Mouse (Mus musculus) midbrain, postnatal 0 days (tissue): Measurements from ENCODE around the gene Kcnh2. TPM values are rescaled to one million over a fixed set of nuclear protein-coding genes. Genes with fewer than 3 reads are reported as not detected.

Source experiments
- ATAC-seq: fragments of 200-750 bp; cut with Nextera tagmentation; 2 replicates; pipeline ENCODE4 v1.8.0; 2017; ENCODE audit warnings: moderate number of reproducible peaks, mild to moderate bottlenecking, moderate TSS enrichment, moderate library complexity; ENCODE audit not compliant: low FRiP score
- DNase-seq: peaks from one replicate; pipeline ENCODE4 v3.0.0-alpha.2; 2015; ENCODE audit warnings: low spot score
- H3K27ac ChIP-seq: fragments of 300-500 bp; sonication (generic); 2 replicates; pipeline ENCODE4 v1.5.1; 2014; ENCODE audit warnings: low read depth, mild to moderate bottlenecking, low read length, mixed read lengths
- H3K27me3 ChIP-seq: fragments of 300-500 bp; sonication (generic); 2 replicates; pipeline ENCODE4 v1.6.1; 2014; ENCODE audit warnings: low read length, control low read depth, mixed read lengths; ENCODE audit not compliant: insufficient read depth
- H3K36me3 ChIP-seq: fragments of 300-500 bp; sonication (generic); 2 replicates; pipeline ENCODE4 v1.6.1; 2014; ENCODE audit warnings: low read length, control low read depth, mixed read lengths; ENCODE audit not compliant: insufficient read depth
- H3K4me1 ChIP-seq: fragments of 300-500 bp; sonication (generic); 2 replicates; pipeline ENCODE4 v1.6.1; 2014; ENCODE audit warnings: mild to moderate bottlenecking, control low read depth, antibody characterized with exemption, low read length, mixed read lengths; ENCODE audit not compliant: insufficient read depth
- H3K4me2 ChIP-seq: fragments of 300-500 bp; sonication (generic); 2 replicates; pipeline ENCODE4 v1.6.1; 2014; ENCODE audit warnings: low read depth, mild to moderate bottlenecking, low read length, mixed read lengths; ENCODE audit not compliant: poor library complexity, severe bottlenecking
- H3K4me3 ChIP-seq: fragments of 300-500 bp; sonication (generic); 2 replicates; pipeline ENCODE4 v1.5.1; 2014; ENCODE audit warnings: low read depth, mild to moderate bottlenecking, low read length, moderate library complexity
- H3K9ac ChIP-seq: fragments of 300-500 bp; sonication (generic); replicated peaks from 2 replicates; pipeline ENCODE4 v1.6.1; 2014; ENCODE audit warnings: mild to moderate bottlenecking, low read length, moderate library complexity, mixed read lengths; ENCODE audit not compliant: poor library complexity, severe bottlenecking
- H3K9me3 ChIP-seq: fragments of 300-500 bp; sonication (generic); 2 replicates; pipeline ENCODE4 v1.6.1; 2016; ENCODE audit warnings: low read length, control low read depth
- CTCF ChIP-seq: IDR thresholded peaks from 2 replicates; pipeline ENCODE4 v1.5.1; 2016; ENCODE audit warnings: antibody characterized with exemption, mild to moderate bottlenecking
- WGBS: fragments of 180-500 bp; shearing (Covaris S2); extraction: QIAGEN DNeasy Blood & Tissue Kit; methylation state at CpG from one replicate; pipeline ENCODE4 v1.1.7; 2014; 5-methylcytosine and 5-hydroxymethylcytosine counted together
- polyA plus RNA-seq: library from polyadenylated mRNA; unstranded; fragments of >200 nt; fragmentation: Nextera tagmentation; extraction: Ambion mirVana; gene quantifications from 2 replicates; pipeline ENCODE4 v1.2.1, GENCODE M21; 2015
- total RNA-seq: library from RNA; depleted of rRNA; stranded (reverse); fragments of >200 nt; gene quantifications from 2 replicates; pipeline ENCODE4 v1.2.3, GENCODE M21; 2014

Kcnh2 gene
- total and polyA plus RNA-seq, 2 experiments from 2014 or later = 10.1 to 60.2 TPM

DNA sequence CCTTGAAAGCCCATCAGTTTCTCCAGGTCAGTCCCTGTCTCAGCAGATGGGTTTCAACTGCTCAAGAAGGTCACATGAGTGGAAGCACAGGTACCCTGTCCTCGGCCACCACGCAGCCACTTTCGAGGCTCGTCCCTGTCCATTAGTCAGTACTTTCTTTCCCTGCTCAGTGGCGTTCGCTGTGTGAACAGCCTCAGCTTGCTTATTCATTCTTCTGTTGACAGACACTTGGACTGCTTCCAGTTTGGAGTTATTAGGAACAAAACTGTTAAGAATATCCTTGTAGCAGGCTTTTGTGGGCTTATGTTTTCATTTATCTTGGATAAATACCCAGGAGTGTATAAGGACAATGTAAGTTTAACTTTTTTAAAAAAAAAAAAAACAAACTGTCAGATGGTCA, 22.8 kb upstream of the Kcnh2 start:
- DNase-seq = peak; percentile 31
- TF ChIP-seq CTCF = no peak
- Histone ChIP-seq H3K4me3 (no peak overlapping the region), H3K4me2 (no peak overlapping the region), H3K4me1 (no peaks in the 10 kb centered on the region), H3K36me3 (0 out of 2 replicates have a peak, but pooled peaks cover 2% of the 10 kb centered on the region), H3K9ac (no peak overlapping the region), H3K9me3 (no peaks in the 10 kb centered on the region), H3K27ac (no peak overlapping the region), H3K27me3 (no peaks in the 10 kb centered on the region)
- 46% methylated on average over 6 of the region's 6 CpGs for WGBS
- no peak for ATAC-seq

DNA sequence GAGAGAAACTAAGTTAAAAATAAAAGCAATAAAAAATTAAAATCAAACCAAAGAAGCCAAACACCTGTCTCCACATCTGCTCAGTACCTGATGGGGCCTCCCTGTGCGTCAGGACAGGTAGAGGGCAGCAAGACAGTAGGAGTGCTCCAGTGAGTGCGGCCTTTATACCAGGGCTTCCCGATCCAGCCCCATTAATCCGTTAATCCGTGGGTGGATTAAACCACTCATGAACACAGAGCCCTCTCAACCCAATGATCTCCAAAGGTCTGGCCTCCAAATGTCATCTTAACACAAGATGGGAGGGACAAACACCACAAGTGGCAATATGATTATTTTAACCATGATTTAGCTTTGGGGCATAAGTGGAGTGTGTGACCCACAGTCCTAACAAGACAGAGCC, 22.4 kb upstream of the Kcnh2 start:
- Histone ChIP-seq H3K27me3 (no peaks in the 10 kb centered on the region), H3K4me3 (no peak overlapping the region), H3K4me1 (no peaks in the 10 kb centered on the region), H3K27ac (no peak overlapping the region), H3K9me3 (no peaks in the 10 kb centered on the region), H3K36me3 (0 out of 2 replicates have a peak, but pooled peaks cover 2% of the 10 kb centered on the region), H3K4me2 (no peak overlapping the region), H3K9ac (no peak overlapping the region)
- 52% methylated on average over 5 of the region's 5 CpGs for WGBS
- ATAC-seq (no peak), DNase-seq (no peak)
- no peak for TF ChIP-seq CTCF

DNA sequence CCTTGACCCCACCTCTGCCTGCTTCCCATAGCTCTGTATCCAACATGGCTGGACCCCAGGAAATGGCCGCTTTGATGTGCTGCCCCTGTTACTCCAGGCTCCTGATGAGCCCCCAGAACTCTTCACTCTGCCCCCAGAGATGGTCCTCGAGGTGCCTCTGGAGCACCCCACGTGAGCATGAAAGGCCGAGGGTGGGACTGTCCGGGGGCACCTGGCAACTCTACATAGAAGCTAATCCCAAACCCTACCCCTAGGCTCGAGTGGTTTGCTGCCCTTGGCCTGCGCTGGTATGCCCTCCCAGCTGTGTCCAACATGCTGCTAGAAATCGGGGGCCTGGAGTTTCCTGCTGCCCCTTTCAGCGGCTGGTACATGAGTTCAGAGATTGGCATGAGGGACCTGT, 18.4 kb upstream of the Kcnh2 start:
- Histone ChIP-seq H3K9ac (no peak overlapping the region), H3K36me3 (no peaks in the 10 kb centered on the region), H3K27ac (no peak overlapping the region), H3K9me3 (no peaks in the 10 kb centered on the region), H3K4me3 (no peak overlapping the region), H3K4me1 (no peaks in the 10 kb centered on the region), H3K27me3 (no peaks in the 10 kb centered on the region), H3K4me2 (no peak overlapping the region)
- no peak for TF ChIP-seq CTCF
- ATAC-seq (no peak), DNase-seq (no peak)
- WGBS = 77% methylated on average over 9 of the region's 9 CpGs

DNA sequence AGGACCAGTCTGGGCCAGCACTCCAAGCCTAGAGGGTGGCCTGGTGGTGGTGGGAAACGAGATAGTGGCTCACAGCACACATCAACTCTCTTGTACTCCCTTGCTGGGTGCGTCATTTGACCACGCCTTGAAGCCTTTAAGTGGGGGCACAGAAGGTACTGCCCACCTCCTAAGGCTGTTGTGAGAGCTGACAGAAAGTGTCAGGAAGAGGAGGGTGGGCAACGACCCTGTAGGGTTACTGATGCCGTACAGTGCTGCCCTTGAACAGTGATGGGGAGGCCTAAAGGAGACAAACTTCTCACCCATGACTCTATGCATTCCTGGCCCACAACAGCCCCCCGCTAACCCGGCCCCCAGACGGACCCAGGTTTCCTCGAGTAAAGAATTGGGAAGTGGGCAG, 15.0 kb upstream of the Kcnh2 start:
- no peak for TF ChIP-seq CTCF
- H3K27me3 ChIP-seq = no peaks in the 10 kb centered on the region
- no peak overlapping the region for H3K27ac ChIP-seq
- no peak overlapping the region for H3K4me2 ChIP-seq
- no peak overlapping the region for H3K9ac ChIP-seq
- H3K36me3 ChIP-seq = no peaks in the 10 kb centered on the region
- WGBS = 87% methylated on average over 9 of the region's 9 CpGs
- ATAC-seq (no peak), DNase-seq (no peak)
- no peaks in the 10 kb centered on the region for H3K9me3 ChIP-seq
- no peak overlapping the region for H3K4me3 ChIP-seq
- H3K4me1 ChIP-seq = no peaks in the 10 kb centered on the region

DNA sequence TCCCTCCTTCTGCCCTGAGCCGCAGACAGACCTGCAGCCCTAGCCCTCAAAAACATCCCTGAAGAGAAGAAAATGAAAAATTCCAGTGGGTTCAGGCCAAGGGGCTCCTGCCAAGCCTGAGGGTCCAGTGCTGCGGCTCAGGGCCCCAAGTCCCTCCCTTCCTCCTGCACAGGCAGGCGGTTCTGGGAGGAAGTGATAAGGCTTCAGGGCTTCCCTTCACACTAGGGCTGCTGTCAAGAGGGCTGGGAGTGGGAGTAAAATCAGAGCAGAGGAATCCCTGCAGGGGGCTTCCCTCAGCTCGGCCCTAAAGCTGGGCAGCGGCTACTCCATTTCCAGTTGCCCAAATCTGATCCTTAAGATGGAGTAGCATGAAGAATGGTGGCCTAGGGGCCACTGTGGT, 14.1 kb upstream of the Kcnh2 start:
- ATAC-seq (no peak), DNase-seq (no peak)
- Histone ChIP-seq H3K36me3 (no peaks in the 10 kb centered on the region), H3K9ac (no peak overlapping the region), H3K4me1 (no peaks in the 10 kb centered on the region), H3K4me2 (no peak overlapping the region), H3K27me3 (no peaks in the 10 kb centered on the region), H3K27ac (no peak overlapping the region), H3K9me3 (no peaks in the 10 kb centered on the region), H3K4me3 (peak overlapping the region; percentile 8; the same call in 1 of the 2 replicates)
- no peak for TF ChIP-seq CTCF
- WGBS = 41% methylated on average over 5 of the region's 5 CpGs

DNA sequence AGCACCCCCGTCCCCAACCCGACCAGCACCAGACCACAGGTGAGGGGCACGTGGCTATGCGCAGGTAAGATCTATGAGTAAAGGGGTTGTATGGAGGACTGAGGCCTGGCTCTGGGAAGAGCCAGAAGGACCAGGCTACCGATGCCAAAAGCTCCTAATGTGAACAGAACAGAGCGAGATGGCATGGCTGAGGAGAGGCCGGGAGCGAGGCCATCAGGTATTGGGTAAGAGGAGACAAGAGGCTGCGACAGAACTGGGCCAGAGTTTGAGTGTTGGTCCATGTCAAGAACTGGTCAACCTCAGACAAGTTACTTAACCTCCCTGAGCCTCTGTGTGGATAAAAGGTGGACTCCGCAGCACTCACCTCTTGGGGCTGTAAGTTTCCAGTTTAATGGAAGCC, 13.6 kb upstream of the Kcnh2 start:
- Histone ChIP-seq H3K4me2 (no peak overlapping the region), H3K27ac (no peak overlapping the region), H3K36me3 (no peaks in the 10 kb centered on the region), H3K4me1 (no peaks in the 10 kb centered on the region), H3K9me3 (no peaks in the 10 kb centered on the region), H3K9ac (no peak overlapping the region), H3K4me3 (peak overlapping the region; percentile 8; the same call in 1 of the 2 replicates), H3K27me3 (no peaks in the 10 kb centered on the region)
- WGBS = 80% methylated on average over 10 of the region's 10 CpGs
- no peak for ATAC-seq
- TF ChIP-seq CTCF = no peak
- DNase-seq = no peak
